Mouse (Mus musculus): Measurements from ENCODE around the gene Fanci. TPM values are rescaled to one million over a fixed set of nuclear protein-coding genes. Genes with fewer than 3 reads are reported as not detected.

Fanci gene
- polyA plus RNA-seq, 1 experiment from 2014 or later, result 11.9 TPM

- Histone ChIP-seq H3K27ac (ENCODE audit: low read length) (no peak overlapping the region), H3K9ac (replicated peaks; ENCODE audit: low read length) (no peak overlapping the region), H3K4me2 (replicated peaks; ENCODE audit: low read depth, low read length) (no peak overlapping the region), H3K9me3 (ENCODE audit: low read length) (no peaks in the 10 kb centered on the region), H3K36me3 (ENCODE audit: insufficient read depth, low read length) (no peaks in the 10 kb centered on the region), H3K4me1 (ENCODE audit: insufficient read depth, low read length) (peaks cover 5% of the 10 kb centered on the region), H3K4me3 (ENCODE audit: low read length) (no peak overlapping the region), H3K27me3 (ENCODE audit: insufficient read depth, low read length) (no peaks in the 10 kb centered on the region)
- WGBS, result 41% methylated on average over 10 of the region's 10 CpGs
- no peak for ATAC-seq (ENCODE audit: low FRiP score, low TSS enrichment)
Observed at GRCm38 (mm10) chr7:79397446-79397963, 5.8 kb downstream of the Fanci start.

GRCm38 (mm10) chr7:79398426-79398825 is 6.7 kb downstream of the Fanci start:
- Histone ChIP-seq H3K4me2 (replicated peaks; ENCODE audit: low read depth, low read length) (no peak overlapping the region), H3K9me3 (ENCODE audit: low read length) (no peaks in the 10 kb centered on the region), H3K27ac (ENCODE audit: low read length) (no peak overlapping the region), H3K9ac (replicated peaks; ENCODE audit: low read length) (no peak overlapping the region), H3K27me3 (ENCODE audit: insufficient read depth, low read length) (no peaks in the 10 kb centered on the region), H3K4me3 (ENCODE audit: low read length) (no peak overlapping the region), H3K36me3 (ENCODE audit: insufficient read depth, low read length) (no peaks in the 10 kb centered on the region), H3K4me1 (ENCODE audit: insufficient read depth, low read length) (no peaks in the 10 kb centered on the region)
- WGBS, result 79% methylated on average over 8 of the region's 8 CpGs
- ATAC-seq (ENCODE audit: low FRiP score, low TSS enrichment), result no peak

DNA sequence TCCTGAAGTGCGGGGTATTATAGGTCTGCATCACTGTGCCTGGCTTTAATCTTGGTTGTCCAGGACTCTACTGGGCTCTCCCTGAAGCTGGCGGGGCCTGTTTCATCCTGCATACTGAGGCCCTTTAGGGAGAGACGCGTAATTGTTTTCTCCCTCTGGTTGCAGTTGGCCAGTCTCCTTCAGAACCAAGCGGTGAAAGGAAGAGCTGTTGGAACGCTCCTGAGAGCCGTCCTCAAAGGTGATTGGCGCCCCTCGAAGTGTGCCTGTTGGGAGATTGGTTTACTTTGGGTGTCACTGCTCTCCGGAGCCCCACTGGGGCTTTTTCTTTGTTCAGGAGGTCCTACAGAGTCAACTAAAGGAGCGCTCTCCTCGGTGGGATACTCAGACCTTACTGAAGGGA is 7.2 kb downstream of the Fanci start:
- H3K27ac ChIP-seq (ENCODE audit: low read length), result no peak overlapping the region
- H3K9ac ChIP-seq (replicated peaks; ENCODE audit: low read length), result no peak overlapping the region
- H3K4me1 ChIP-seq (ENCODE audit: insufficient read depth, low read length), result no peaks in the 10 kb centered on the region
- H3K9me3 ChIP-seq (ENCODE audit: low read length), result no peaks in the 10 kb centered on the region
- no peaks in the 10 kb centered on the region for H3K27me3 ChIP-seq (ENCODE audit: insufficient read depth, low read length)
- H3K4me2 ChIP-seq (replicated peaks; ENCODE audit: low read depth, low read length), result no peak overlapping the region
- WGBS, result 83% methylated on average over 12 of the region's 12 CpGs
- no peaks in the 10 kb centered on the region for H3K36me3 ChIP-seq (ENCODE audit: insufficient read depth, low read length)
- no peak overlapping the region for H3K4me3 ChIP-seq (ENCODE audit: low read length)
- ATAC-seq (ENCODE audit: low FRiP score, low TSS enrichment), result no peak

DNA sequence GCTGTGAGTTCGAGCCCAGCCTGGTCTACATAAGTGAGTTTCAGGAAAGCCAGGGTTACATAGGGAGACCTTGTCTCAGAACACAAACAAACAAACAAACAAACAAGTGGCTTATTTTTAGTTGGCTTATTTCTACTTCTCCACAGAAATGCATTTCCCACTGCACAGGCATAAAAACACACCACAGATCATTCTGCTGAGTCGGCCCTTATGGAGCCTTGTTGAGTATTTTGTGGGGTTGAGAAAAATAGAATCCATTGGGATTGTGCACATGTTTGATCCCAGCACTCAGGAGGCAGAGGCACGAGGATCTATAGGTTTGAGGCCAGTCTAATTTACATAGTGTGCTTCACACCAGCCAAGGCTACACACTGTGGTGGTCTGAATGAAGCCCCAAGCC is 8.6 kb downstream of the Fanci start:
- H3K36me3 ChIP-seq (ENCODE audit: insufficient read depth, low read length), result no peaks in the 10 kb centered on the region
- no peak for ATAC-seq (ENCODE audit: low FRiP score, low TSS enrichment)
- H3K4me3 ChIP-seq (ENCODE audit: low read length), result no peak overlapping the region
- H3K27me3 ChIP-seq (ENCODE audit: insufficient read depth, low read length), result no peaks in the 10 kb centered on the region
- no peaks in the 10 kb centered on the region for H3K9me3 ChIP-seq (ENCODE audit: low read length)
- H3K9ac ChIP-seq (replicated peaks; ENCODE audit: low read length), result no peak overlapping the region
- no peak overlapping the region for H3K27ac ChIP-seq (ENCODE audit: low read length)
- no peak overlapping the region for H3K4me2 ChIP-seq (replicated peaks; ENCODE audit: low read depth, low read length)
- WGBS, result 88% methylated on average over 3 of the region's 3 CpGs
- H3K4me1 ChIP-seq (ENCODE audit: insufficient read depth, low read length), result no peaks in the 10 kb centered on the region

- Histone ChIP-seq H3K27ac (ENCODE audit: low read length) (no peak overlapping the region), H3K27me3 (ENCODE audit: insufficient read depth, low read length) (no peaks in the 10 kb centered on the region), H3K4me2 (replicated peaks; ENCODE audit: low read depth, low read length) (no peak overlapping the region), H3K4me1 (ENCODE audit: insufficient read depth, low read length) (no peaks in the 10 kb centered on the region), H3K9me3 (ENCODE audit: low read length) (no peaks in the 10 kb centered on the region), H3K9ac (replicated peaks; ENCODE audit: low read length) (no peak overlapping the region), H3K36me3 (ENCODE audit: insufficient read depth, low read length) (0 out of 2 replicates have a peak, but pooled peaks cover 2% of the 10 kb centered on the region), H3K4me3 (ENCODE audit: low read length) (no peak overlapping the region)
- no peak for ATAC-seq (ENCODE audit: low FRiP score, low TSS enrichment)
- WGBS, result 61% methylated on average over 18 of the region's 18 CpGs
Observed at GRCm38 (mm10) chr7:79414449-79415375, 23.0 kb downstream of the Fanci start.

GRCm38 (mm10) chr7:79419950-79420349 is 28.2 kb downstream of the Fanci start:
- 78% methylated on average over 7 of the region's 7 CpGs for WGBS
- no peak for ATAC-seq (ENCODE audit: low FRiP score, low TSS enrichment)
- Histone ChIP-seq H3K4me3 (ENCODE audit: low read length) (no peak overlapping the region), H3K27me3 (ENCODE audit: insufficient read depth, low read length) (no peaks in the 10 kb centered on the region), H3K4me2 (replicated peaks; ENCODE audit: low read depth, low read length) (no peak overlapping the region), H3K4me1 (ENCODE audit: insufficient read depth, low read length) (no peaks in the 10 kb centered on the region), H3K9ac (replicated peaks; ENCODE audit: low read length) (no peak overlapping the region), H3K36me3 (ENCODE audit: insufficient read depth, low read length) (peaks cover 6% of the 10 kb centered on the region; the same call in 1 of the 2 replicates), H3K27ac (ENCODE audit: low read length) (no peak overlapping the region), H3K9me3 (ENCODE audit: low read length) (no peaks in the 10 kb centered on the region)

DNA sequence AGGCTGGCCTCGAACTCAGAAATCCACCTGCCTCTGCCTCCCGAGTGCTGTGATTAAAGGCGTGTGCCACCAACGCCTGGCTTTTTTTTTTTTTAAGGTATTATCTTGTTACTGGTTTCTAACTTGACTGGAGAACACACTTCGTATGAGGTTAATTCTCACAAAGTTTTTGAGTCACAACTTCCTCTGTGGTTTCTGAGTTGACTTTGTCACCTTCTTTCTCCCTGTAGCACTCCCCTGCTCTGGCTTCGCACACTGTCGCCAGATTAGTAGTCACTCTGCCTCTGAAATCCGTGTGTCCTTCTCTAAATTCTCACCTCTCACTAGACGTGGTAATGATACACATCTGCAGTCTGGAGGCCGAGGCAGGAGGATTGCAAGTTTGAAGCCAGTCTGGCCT is 31.1 kb downstream of the Fanci start:
- H3K27me3 ChIP-seq (ENCODE audit: insufficient read depth, low read length), result no peaks in the 10 kb centered on the region
- no peaks in the 10 kb centered on the region for H3K4me1 ChIP-seq (ENCODE audit: insufficient read depth, low read length)
- no peaks in the 10 kb centered on the region for H3K9me3 ChIP-seq (ENCODE audit: low read length)
- H3K4me2 ChIP-seq (replicated peaks; ENCODE audit: low read depth, low read length), result no peak overlapping the region
- ATAC-seq (ENCODE audit: low FRiP score, low TSS enrichment), result no peak
- H3K27ac ChIP-seq (ENCODE audit: low read length), result no peak overlapping the region
- peaks cover 6% of the 10 kb centered on the region; the same call in 1 of the 2 replicates for H3K36me3 ChIP-seq (ENCODE audit: insufficient read depth, low read length)
- 95% methylated on average over 10 of the region's 10 CpGs for WGBS
- H3K9ac ChIP-seq (replicated peaks; ENCODE audit: low read length), result no peak overlapping the region
- H3K4me3 ChIP-seq (ENCODE audit: low read length), result no peak overlapping the region

- Histone ChIP-seq H3K9ac (replicated peaks; ENCODE audit: low read length) (no peak overlapping the region), H3K4me3 (ENCODE audit: low read length) (no peak overlapping the region), H3K4me1 (ENCODE audit: insufficient read depth, low read length) (no peaks in the 10 kb centered on the region), H3K27me3 (ENCODE audit: insufficient read depth, low read length) (no peaks in the 10 kb centered on the region), H3K9me3 (ENCODE audit: low read length) (no peaks in the 10 kb centered on the region), H3K27ac (ENCODE audit: low read length) (no peak overlapping the region), H3K4me2 (replicated peaks; ENCODE audit: low read depth, low read length) (no peak overlapping the region), H3K36me3 (ENCODE audit: insufficient read depth, low read length) (peaks cover 4% of the 10 kb centered on the region; the same call in 1 of the 2 replicates)
- WGBS, result 89% methylated on average over 10 of the region's 10 CpGs
- ATAC-seq (ENCODE audit: low FRiP score, low TSS enrichment), result no peak
Observed at GRCm38 (mm10) chr7:79425804-79426203, 34.1 kb downstream of the Fanci start.

DNA sequence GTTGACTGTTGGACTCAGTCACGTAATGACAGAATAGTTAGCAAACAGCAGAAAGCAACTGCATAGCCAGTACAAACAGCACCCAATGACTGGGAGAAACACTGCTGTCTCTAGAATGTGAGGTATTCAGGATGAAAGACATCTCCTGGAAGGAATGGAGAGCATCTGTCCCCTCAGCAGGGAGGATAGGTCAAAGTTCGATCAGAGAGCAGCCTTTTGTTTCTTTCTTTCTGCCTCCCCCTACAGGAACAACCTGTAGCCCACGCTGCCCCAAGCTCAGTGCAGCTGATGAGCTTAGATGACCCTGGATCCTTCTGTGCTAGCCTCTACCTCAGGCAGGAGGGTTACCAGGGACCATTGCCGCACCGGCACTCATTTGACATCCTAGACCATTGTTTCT is 36.5 kb downstream of the Fanci start:
- WGBS, result 53% methylated on average over 5 of the region's 5 CpGs

GRCm38 (mm10) chr7:79440035-79440434 is 48.3 kb downstream of the Fanci start:
- Histone ChIP-seq H3K4me2 (replicated peaks; ENCODE audit: low read depth, low read length) (no peak overlapping the region), H3K27me3 (ENCODE audit: insufficient read depth, low read length) (no peaks in the 10 kb centered on the region)
- 85% methylated on average over 2 of the region's 2 CpGs for WGBS

More for the DNA sequence above, 36.5 kb downstream of the Fanci start:
- H3K4me1 ChIP-seq (ENCODE audit: insufficient read depth, low read length), result no peaks in the 10 kb centered on the region
- ATAC-seq (ENCODE audit: low FRiP score, low TSS enrichment), result no peak
- H3K27ac ChIP-seq (ENCODE audit: low read length), result no peak overlapping the region
- no peaks in the 10 kb centered on the region for H3K9me3 ChIP-seq (ENCODE audit: low read length)
- H3K27me3 ChIP-seq (ENCODE audit: insufficient read depth, low read length), result no peaks in the 10 kb centered on the region
- H3K4me3 ChIP-seq (ENCODE audit: low read length), result no peak overlapping the region
- peaks cover under 1% of the 10 kb centered on the region; the same call in 1 of the 2 replicates for H3K36me3 ChIP-seq (ENCODE audit: insufficient read depth, low read length)
- no peak overlapping the region for H3K9ac ChIP-seq (replicated peaks; ENCODE audit: low read length)
- no peak overlapping the region for H3K4me2 ChIP-seq (replicated peaks; ENCODE audit: low read depth, low read length)

More at GRCm38 (mm10) chr7:79440035-79440434, 48.3 kb downstream of the Fanci start:
- peaks cover 17% of the 10 kb centered on the region for H3K36me3 ChIP-seq (ENCODE audit: insufficient read depth, low read length)
- H3K27ac ChIP-seq (ENCODE audit: low read length), result no peak overlapping the region
- H3K4me3 ChIP-seq (ENCODE audit: low read length), result no peak overlapping the region
- H3K9ac ChIP-seq (replicated peaks; ENCODE audit: low read length), result no peak overlapping the region
- H3K9me3 ChIP-seq (ENCODE audit: low read length), result no peaks in the 10 kb centered on the region
- H3K4me1 ChIP-seq (ENCODE audit: insufficient read depth, low read length), result no peaks in the 10 kb centered on the region
- ATAC-seq (ENCODE audit: low FRiP score, low TSS enrichment), result no peak
